Mouse (Mus musculus) heart, postnatal 14 days (tissue): ENCODE data around the gene Crygs. TPM values are rescaled to one million over a fixed set of nuclear protein-coding genes. Genes with fewer than 3 reads are reported as not detected.
"Not testable (repeated sequence)": the region's sequence is repeated elsewhere in the genome, so short reads cannot be mapped to it uniquely, and the experiment has no call there.

ENCODE experiments used
- DNase-seq, 2 experiments: peaks; one replicate each; pipeline ENCODE4 v3.0.0; 2021 to 2022
- intact Hi-C: fragments of 180-260 bp; cut with DNase I; formaldehyde crosslinking; loops from one replicate; pipeline ENCODE4 v1.15.1; 2025
- total RNA-seq, 2 experiments: library from RNA; stranded (reverse); gene quantifications; 2 replicates each; pipeline ENCODE4 v1.2.3; 2021

Gene Crygs
- total RNA-seq, 2 experiments from 2014 or later, result not detected

GRCm38 (mm10) chr16:22791235-22791634 lies 20.1 kb downstream of the Crygs start:
- intact Hi-C loops, result no loop called here

GRCm38 (mm10) chr16:22789908-22790367 lies 21.4 kb downstream of the Crygs start:
- no peak for DNase-seq

More at GRCm38 (mm10) chr16:22791235-22791634, 20.1 kb downstream of the Crygs start:
- DNase-seq, result no peak

DNA sequence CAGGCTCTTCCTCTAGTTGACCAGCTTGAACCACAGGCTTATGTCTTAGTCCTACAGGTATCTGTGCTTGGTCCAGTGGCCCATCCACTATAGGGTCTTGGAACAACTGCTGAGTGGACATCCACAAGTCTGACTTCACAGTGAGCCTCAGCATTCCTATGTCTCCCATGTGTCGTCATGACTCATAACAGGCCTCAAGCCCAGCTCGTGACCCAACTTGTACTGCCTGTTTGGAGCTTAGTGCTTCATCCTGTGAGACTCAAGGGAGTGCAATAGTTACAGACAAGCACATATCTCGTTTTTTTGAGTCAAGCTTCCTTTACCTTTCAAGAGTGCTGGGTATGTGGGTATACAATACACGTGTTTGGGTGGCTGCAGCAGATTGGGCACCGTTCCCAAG lies 28.7 kb downstream of the Crygs start:
- intact Hi-C loops, result no loop called here
- DNase-seq, result no peak

More at GRCm38 (mm10) chr16:22789908-22790367, 21.4 kb downstream of the Crygs start:
- intact Hi-C loops, result no loop called here

- DNase-seq, result no peak
- intact Hi-C loops, result no loop called here
Measured at GRCm38 (mm10) chr16:22779228-22779835, 32.0 kb downstream of the Crygs start.

- intact Hi-C loops, DNase-seq: not testable (repeated sequence)
Measured at GRCm38 (mm10) chr16:22778296-22778695, 33.1 kb downstream of the Crygs start.

DNA sequence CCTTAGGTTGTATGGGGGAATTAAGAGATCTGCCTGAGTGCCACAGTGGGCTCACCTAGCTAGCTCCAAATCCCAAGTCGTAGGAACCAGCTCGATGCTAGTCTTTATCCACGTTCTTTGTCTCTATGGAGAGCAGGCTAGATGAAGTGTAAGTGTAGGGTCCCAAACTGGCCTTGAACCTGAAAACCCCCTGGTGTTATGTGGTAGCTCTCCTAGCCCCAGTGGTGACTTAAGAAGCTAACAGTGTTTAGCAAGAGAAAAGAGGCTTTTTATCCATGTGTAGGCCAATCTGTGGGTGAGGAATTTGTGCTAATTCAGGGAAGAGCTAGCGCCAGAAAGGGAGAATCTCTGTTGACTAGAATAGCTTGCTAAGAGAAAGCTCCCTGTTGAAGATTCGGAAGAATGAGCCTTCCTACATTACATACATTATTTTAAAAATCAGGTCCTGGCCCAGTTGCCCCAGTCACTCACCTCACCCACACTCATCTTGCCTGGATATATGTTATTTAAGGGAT lies 35.8 kb downstream of the Crygs start:
- DNase-seq, result no peak
- intact Hi-C loops, result no loop called here

- no peak for DNase-seq
- intact Hi-C loops, result no loop called here
Measured at GRCm38 (mm10) chr16:22768661-22769060, 42.7 kb downstream of the Crygs start.

DNA sequence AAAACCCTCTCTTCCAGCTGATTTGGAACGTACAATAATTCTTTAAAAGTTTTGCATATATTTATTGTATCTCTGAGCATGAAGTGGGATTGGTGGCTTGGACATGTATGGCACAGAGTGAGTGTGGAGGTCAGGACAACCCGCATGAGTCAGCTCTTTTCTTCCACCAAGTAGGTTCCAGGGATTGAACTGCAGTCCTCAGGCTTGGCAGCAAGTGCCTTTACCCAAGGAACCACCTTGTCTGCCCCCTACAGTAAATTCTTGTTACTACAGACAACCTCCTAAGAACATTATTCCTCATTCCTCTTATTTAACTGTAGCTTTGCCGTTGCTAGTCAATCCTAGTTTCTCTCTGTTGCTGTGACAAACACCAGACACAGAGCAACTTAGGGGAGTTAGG lies 44.0 kb downstream of the Crygs start:
- no peak for DNase-seq
- intact Hi-C loops, result no loop called here

GRCm38 (mm10) chr16:22766738-22767211 lies 44.6 kb downstream of the Crygs start:
- peak; percentile 28 to 34 for DNase-seq
- intact Hi-C loops, result no loop called here

DNA sequence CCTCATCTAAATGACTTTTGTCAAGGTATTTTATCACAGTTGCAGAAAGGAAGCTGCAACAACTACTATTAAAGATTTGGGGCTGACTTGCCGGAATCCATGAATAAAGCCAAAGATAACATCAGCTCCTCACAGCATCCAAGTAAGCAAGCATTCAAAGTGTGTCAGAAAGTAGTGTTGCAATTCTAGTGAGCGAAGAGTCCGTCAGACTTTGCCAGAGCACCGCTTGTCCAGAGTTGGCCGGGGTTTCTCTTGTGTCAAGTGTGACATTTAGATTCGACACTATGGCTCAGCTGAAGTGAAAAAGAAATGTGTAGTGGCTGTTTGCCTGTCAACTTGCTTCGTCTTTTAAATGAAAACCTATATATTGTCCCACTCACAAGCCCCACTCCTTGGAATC lies 45.8 kb downstream of the Crygs start:
- no peak for DNase-seq
- intact Hi-C loops, result no loop called here

Other genes with a start within 250 kb of the Crygs start
- gene Dgkg, start 154.4 kb downstream of the Crygs start, total RNA-seq, result under 1 TPM; 0.57 to 0.83 TPM
- gene Tbccd1, start 46.1 kb upstream of the Crygs start, total RNA-seq, result 1 to 10 TPM; 9.1 to 9.9 TPM
- 10 to 100 TPM; 47.6 to 54.3 TPM for gene Dnajb11, start 46.3 kb upstream of the Crygs start, total RNA-seq
- 10 to 100 TPM in 1 of 2 experiments, 1 to 10 TPM in 1; 8.8 to 16.6 TPM for gene Ahsg, start 79.7 kb upstream of the Crygs start, total RNA-seq
- not detected for gene Fetub, start 106.8 kb upstream of the Crygs start, total RNA-seq
- not detected for gene Hrg, start 139.5 kb upstream of the Crygs start, total RNA-seq
- gene Kng2, start 217.9 kb upstream of the Crygs start, total RNA-seq, result under 1 TPM in 1 of 2 experiments, not detected in 1; 0.76 TPM
- gene Kng1, start 246.3 kb upstream of the Crygs start, total RNA-seq, result not detected